Mouse (Mus musculus) heart, embryonic 14.5 days (tissue): ENCODE data around the gene Sphk1. TPM values are rescaled to one million over a fixed set of nuclear protein-coding genes. Genes with fewer than 3 reads are reported as not detected.

Source experiments
- ATAC-seq: fragments of 200-750 bp; cut with Nextera tagmentation; 2 replicates; pipeline ENCODE4 v1.8.0; 2017; ENCODE audit warnings: low read depth, moderate TSS enrichment; ENCODE audit not compliant: insufficient number of reproducible peaks, insufficient read depth, low FRiP score
- H3K27ac ChIP-seq, 2 experiments: fragments of 200-500 bp in 1 of 2; fragments of 300-500 bp in 1 of 2; sonication (generic) in 1 of 2; replicated peaks in 1 of 2; 2 replicates each; pipeline ENCODE4 v1.5.1; 2012 to 2014; ENCODE audit warnings: low read depth in 2 of 2, low read length in 2 of 2, control low read depth in 1 of 2, mild to moderate bottlenecking in 1 of 2, mixed read lengths in 1 of 2; ENCODE audit not compliant: control insufficient read depth in 1 of 2, insufficient read depth in 1 of 2
- H3K27me3 ChIP-seq: fragments of 300-500 bp; sonication (generic); 2 replicates; pipeline ENCODE4 v1.6.1; 2014; ENCODE audit warnings: mild to moderate bottlenecking, low read length, control low read depth; ENCODE audit not compliant: control insufficient read depth, insufficient read depth
- H3K36me3 ChIP-seq: fragments of 300-500 bp; sonication (generic); 2 replicates; pipeline ENCODE4 v1.6.1; 2014; ENCODE audit warnings: mild to moderate bottlenecking, control low read depth, low read length, mixed read lengths; ENCODE audit not compliant: control insufficient read depth, insufficient read depth
- H3K4me1 ChIP-seq, 2 experiments: fragments of 200-500 bp in 1 of 2; fragments of 300-500 bp in 1 of 2; sonication (generic) in 1 of 2; 2 replicates each; pipeline ENCODE4 v1.6.1; 2012 to 2014; ENCODE audit warnings: low read length in 2 of 2, control low read depth in 1 of 2, mixed read lengths in 1 of 2; ENCODE audit not compliant: control insufficient read depth in 2 of 2, insufficient read depth in 2 of 2
- H3K4me2 ChIP-seq: fragments of 300-500 bp; sonication (generic); 2 replicates; pipeline ENCODE4 v1.6.1; 2014; ENCODE audit warnings: mild to moderate bottlenecking, low read length
- H3K4me3 ChIP-seq, 2 experiments: fragments of 200-500 bp in 1 of 2; fragments of 300-500 bp in 1 of 2; sonication (generic) in 1 of 2; 2 replicates each; pipeline ENCODE4 v1.5.1; 2012 to 2014; ENCODE audit warnings: low read length in 2 of 2, mild to moderate bottlenecking in 2 of 2, control low read depth in 1 of 2, low read depth in 1 of 2, moderate library complexity in 1 of 2; ENCODE audit not compliant: control insufficient read depth in 1 of 2, insufficient read depth in 1 of 2
- H3K9ac ChIP-seq: fragments of 300-500 bp; sonication (generic); 2 replicates; pipeline ENCODE4 v1.6.1; 2014; ENCODE audit warnings: mild to moderate bottlenecking, low read length
- H3K9me3 ChIP-seq: fragments of 300-500 bp; sonication (generic); 2 replicates; pipeline ENCODE4 v1.6.1; 2016; ENCODE audit warnings: low read length, control low read depth; ENCODE audit not compliant: control insufficient read depth
- WGBS: fragments of 180-500 bp; shearing (Covaris S2); extraction: QIAGEN DNeasy Blood & Tissue Kit; methylation state at CpG from one replicate; pipeline ENCODE4 v1.1.7; 2014; 5-methylcytosine and 5-hydroxymethylcytosine counted together
- polyA plus RNA-seq: library from polyadenylated mRNA; unstranded; fragments of >200 nt; fragmentation: Nextera tagmentation; extraction: Ambion mirVana; gene quantifications from 2 replicates; pipeline ENCODE4 v1.2.1, GENCODE M21; 2014

The Sphk1 gene
- polyA plus RNA-seq, 1 experiment from 2014 or later = 2.3 TPM

DNA sequence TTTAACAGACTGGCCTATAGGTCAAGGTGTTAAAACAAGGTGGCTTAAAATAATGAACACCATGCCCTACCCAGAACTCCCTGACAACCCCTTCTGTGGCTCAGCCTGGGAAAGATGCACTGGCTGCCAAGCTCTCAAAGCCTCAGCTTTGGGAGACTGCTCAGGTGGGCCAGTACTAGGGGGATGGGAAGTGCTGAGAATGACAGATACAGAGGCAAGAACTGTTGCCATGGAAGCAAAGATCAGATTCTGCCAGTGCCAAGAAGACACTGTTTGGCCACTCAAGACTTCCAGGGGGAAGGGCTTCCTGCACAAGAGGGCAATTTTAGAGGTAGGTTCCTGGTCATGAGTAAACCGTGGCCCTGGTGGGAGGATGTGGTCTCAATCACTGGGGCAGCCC is 24.8 kb downstream of the Sphk1 start:
- peaks cover 31 to 46% of the 10 kb centered on the region in 2 experiments for H3K4me1 ChIP-seq
- no peaks in the 10 kb centered on the region for H3K27me3 ChIP-seq
- no peak overlapping the region for H3K4me3 ChIP-seq
- 44% methylated on average over 1 of the region's 1 CpGs for WGBS
- no peak for ATAC-seq
- no peak overlapping the region; the same call in 1 of the 2 replicates for H3K4me2 ChIP-seq
- no peaks in the 10 kb centered on the region for H3K9me3 ChIP-seq
- H3K36me3 ChIP-seq = no peaks in the 10 kb centered on the region
- H3K9ac ChIP-seq = peak overlapping the region; percentile 42; the same call in 1 of the 2 replicates
- H3K27ac ChIP-seq = no peak overlapping the region

- no peaks in the 10 kb centered on the region for H3K27me3 ChIP-seq
- no peak overlapping the region; a peak in 1 of 4 replicates for H3K27ac ChIP-seq
- no peak overlapping the region; the same call in 1 of the 2 replicates for H3K4me2 ChIP-seq
- H3K36me3 ChIP-seq = no peaks in the 10 kb centered on the region
- WGBS = 20% methylated on average over 6 of the region's 6 CpGs
- H3K9me3 ChIP-seq = no peaks in the 10 kb centered on the region
- H3K4me3 ChIP-seq = no peak overlapping the region
- H3K9ac ChIP-seq = peak overlapping the region; percentile 42
- ATAC-seq = no peak
- peaks cover 24 to 38% of the 10 kb centered on the region in 2 experiments for H3K4me1 ChIP-seq
These were observed 25.6 kb downstream of the Sphk1 start for GRCm38 (mm10) chr11:116556308-116556707.

DNA sequence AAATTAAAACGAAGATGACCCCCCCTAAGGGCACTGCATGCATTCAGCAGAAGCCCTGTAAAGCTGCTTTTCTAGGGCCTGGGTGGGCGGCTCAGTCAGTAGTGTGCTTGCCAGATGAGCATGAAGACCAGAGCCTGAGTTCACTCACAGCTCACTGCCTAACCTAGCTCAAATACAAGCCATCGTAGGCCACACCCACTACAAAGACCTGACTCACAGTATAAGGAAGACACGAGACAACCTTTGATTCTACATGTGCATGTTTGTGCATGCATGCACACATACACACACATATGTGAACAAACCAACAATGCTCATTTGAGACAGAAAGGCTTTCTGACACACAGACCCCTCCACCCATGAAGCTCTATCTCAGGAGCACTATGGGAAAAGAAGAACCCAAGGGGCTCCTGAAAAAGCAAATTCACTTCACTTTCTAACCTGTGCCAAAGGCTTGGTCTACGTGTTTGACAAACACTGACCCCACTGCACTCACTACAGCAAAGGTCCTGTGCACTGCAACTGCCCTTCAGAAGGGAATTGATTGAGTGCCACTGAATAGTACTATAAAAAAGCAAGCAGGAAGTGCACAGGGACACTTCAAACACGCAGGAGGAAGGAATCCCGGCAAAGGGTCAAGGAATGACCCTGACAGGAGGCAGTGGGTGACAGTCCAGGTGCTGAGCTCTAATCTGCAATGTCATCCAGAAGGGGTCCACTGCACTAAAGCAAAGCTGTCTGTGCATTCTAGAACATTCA is 34.7 kb downstream of the Sphk1 start:
- no peak overlapping the region for H3K4me3 ChIP-seq
- no peak for ATAC-seq
- no peaks in the 10 kb centered on the region for H3K9me3 ChIP-seq
- H3K4me2 ChIP-seq = no peak overlapping the region
- no peak overlapping the region for H3K9ac ChIP-seq
- no peak overlapping the region for H3K27ac ChIP-seq
- H3K27me3 ChIP-seq = no peaks in the 10 kb centered on the region
- H3K4me1 ChIP-seq = peaks cover 8 to 17% of the 10 kb centered on the region in 2 experiments
- WGBS = 62% methylated on average over 7 of the region's 7 CpGs
- no peaks in the 10 kb centered on the region for H3K36me3 ChIP-seq

DNA sequence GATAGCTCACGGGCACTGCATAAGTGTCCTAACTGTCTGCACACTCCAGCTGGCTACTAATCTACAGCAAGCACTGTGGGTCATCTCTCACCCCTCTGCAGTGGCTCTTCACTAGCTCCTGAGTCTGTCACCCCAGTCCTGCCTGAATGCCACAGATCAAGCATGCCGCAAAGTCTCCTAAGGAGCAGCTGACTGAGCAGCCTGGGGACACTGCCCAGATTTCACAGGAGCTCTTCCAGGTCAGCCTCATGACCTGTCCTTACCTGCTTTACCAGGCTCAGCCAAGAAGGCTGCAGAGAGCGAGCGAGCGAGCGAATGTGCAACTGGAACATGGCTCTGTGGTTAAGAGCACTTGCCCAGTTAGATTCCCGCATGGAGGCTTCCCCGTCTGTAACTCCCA is 36.8 kb downstream of the Sphk1 start:
- WGBS = 66% methylated on average over 8 of the region's 8 CpGs
- Histone ChIP-seq H3K4me1 (peaks cover 15 to 32% of the 10 kb centered on the region in 2 experiments), H3K36me3 (0 out of 2 replicates have a peak, but pooled peaks cover 4% of the 10 kb centered on the region), H3K27ac (no peak overlapping the region; a peak in 1 of 4 replicates), H3K9me3 (no peaks in the 10 kb centered on the region), H3K9ac (peak overlapping the region; percentile 32; the same call in 1 of the 2 replicates), H3K27me3 (no peaks in the 10 kb centered on the region), H3K4me3 (no peak overlapping the region), H3K4me2 (no peak overlapping the region)
- no peak for ATAC-seq

GRCm38 (mm10) chr11:116570821-116571220 is 40.1 kb downstream of the Sphk1 start:
- no peak overlapping the region for H3K4me3 ChIP-seq
- H3K4me1 ChIP-seq = peaks cover 36 to 56% of the 10 kb centered on the region in 2 experiments
- H3K27ac ChIP-seq = no peak overlapping the region
- H3K9ac ChIP-seq = no peak overlapping the region; the same call in 1 of the 2 replicates
- H3K9me3 ChIP-seq = no peaks in the 10 kb centered on the region
- H3K36me3 ChIP-seq = 0 out of 2 replicates have a peak, but pooled peaks cover 4% of the 10 kb centered on the region
- WGBS = 77% methylated on average over 7 of the region's 7 CpGs
- no peak overlapping the region; the same call in 1 of the 2 replicates for H3K4me2 ChIP-seq
- ATAC-seq = no peak
- H3K27me3 ChIP-seq = no peaks in the 10 kb centered on the region

DNA sequence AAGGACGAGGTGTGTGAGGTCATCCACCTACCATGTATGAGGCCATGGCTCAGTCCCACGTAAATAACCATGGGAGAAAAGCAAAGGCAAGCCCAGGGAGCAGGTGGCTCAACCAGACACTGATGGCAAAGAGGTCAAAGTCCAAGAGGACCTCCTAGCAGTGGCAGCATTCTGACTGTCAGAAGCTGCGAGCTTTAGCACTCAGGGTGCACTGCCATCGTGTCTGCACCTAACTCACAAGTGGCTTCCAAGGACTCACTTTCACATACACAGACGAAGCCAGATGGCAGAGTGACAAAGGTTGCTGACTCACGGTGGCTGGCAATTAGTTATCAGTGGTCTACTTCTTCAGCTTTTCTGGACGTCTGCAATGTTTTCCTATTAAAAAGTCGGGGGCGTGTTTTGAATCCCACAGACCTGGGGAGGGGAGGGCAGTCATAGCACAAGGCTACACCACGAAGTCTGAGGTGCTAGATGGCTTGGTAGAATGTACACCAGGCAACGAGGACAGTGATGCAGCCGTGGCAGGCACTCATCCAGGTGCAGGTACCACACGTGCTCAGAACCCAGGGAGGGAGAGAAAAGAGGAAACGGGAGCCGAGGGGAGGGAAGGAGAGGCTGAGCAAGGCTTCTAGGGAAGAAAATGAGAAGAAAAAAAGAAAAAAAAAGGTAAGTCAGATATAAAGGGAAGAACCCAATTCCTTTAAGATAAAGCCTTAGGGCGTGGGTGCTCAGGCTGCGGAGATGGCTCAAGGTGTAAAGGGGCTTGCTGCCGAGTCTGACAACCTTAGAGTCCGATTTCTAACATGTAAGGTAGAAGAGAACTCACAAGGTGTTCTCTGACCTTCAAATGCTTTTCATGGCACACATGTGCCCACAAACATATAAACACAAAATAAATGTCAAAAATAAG is 41.3 kb downstream of the Sphk1 start:
- Histone ChIP-seq H3K4me1 (peaks cover 41 to 66% of the 10 kb centered on the region in 2 experiments), H3K4me2 (peak overlapping the region; percentile 40; the same call in 1 of the 2 replicates), H3K27me3 (no peaks in the 10 kb centered on the region), H3K9me3 (no peaks in the 10 kb centered on the region), H3K4me3 (no peak overlapping the region), H3K9ac (no peak overlapping the region), H3K27ac (no peak overlapping the region; a peak in 1 of 4 replicates), H3K36me3 (0 out of 2 replicates have a peak, but pooled peaks cover 4% of the 10 kb centered on the region)
- no peak for ATAC-seq
- 60% methylated on average over 19 of the region's 19 CpGs for WGBS

GRCm38 (mm10) chr11:116572756-116573543 is 42.2 kb downstream of the Sphk1 start:
- Histone ChIP-seq H3K27me3 (no peaks in the 10 kb centered on the region), H3K27ac (peak overlapping the region; percentile 21 to 48; a peak in 2 of 4 replicates), H3K4me1 (peaks cover 35 to 62% of the 10 kb centered on the region in 2 experiments), H3K9me3 (no peaks in the 10 kb centered on the region), H3K9ac (peak overlapping the region; percentile 34), H3K4me2 (peak overlapping the region; percentile 40), H3K36me3 (0 out of 2 replicates have a peak, but pooled peaks cover 4% of the 10 kb centered on the region), H3K4me3 (no peak overlapping the region)
- 47% methylated on average over 12 of the region's 12 CpGs for WGBS
- ATAC-seq = peak; percentile 40; the same call in 1 of the 2 replicates
